Mouse (Mus musculus) embryo, embryonic 10 days (tissue): ENCODE results near the gene Myct1.

Experiments used
- DNase-seq: peaks from one replicate; pipeline ENCODE4 v3.0.0-alpha.2; 2015; ENCODE audit warnings: low spot score

Myct1 gene

GRCm38 (mm10) chr10:5626268-5626667, 32.7 kb downstream of the Myct1 start:
- DNase-seq = no peak

GRCm38 (mm10) chr10:5633672-5634200, 40.2 kb downstream of the Myct1 start:
- DNase-seq = no peak

- DNase-seq = peak; percentile 27
These were observed 40.8 kb downstream of the Myct1 start for GRCm38 (mm10) chr10:5634336-5634735.

- DNase-seq = no peak
These were observed 43.7 kb downstream of the Myct1 start for GRCm38 (mm10) chr10:5637322-5637721.

GRCm38 (mm10) chr10:5639112-5639511, 45.5 kb downstream of the Myct1 start, which contains the start of gene Vip:
Vip (plus strand) TSS chr10:5639218.
- DNase-seq = peak; percentile 73
